Mouse (Mus musculus) urinary bladder, postnatal 10 days (tissue): ENCODE results near the gene Cox6b1.

Source experiments
- DNase-seq: peaks from one replicate; pipeline ENCODE4 v3.0.0; 2022; ENCODE audit warnings: low spot score

Cox6b1 gene

GRCm38 (mm10) chr7:30608476-30608875, 17.5 kb downstream of the Cox6b1 start:
- DNase-seq: no peak

- no peak for DNase-seq
Observed at GRCm38 (mm10) chr7:30607706-30608309, 18.1 kb downstream of the Cox6b1 start.

- no peak for DNase-seq
Observed at GRCm38 (mm10) chr7:30604944-30605343, 21.0 kb downstream of the Cox6b1 start.

GRCm38 (mm10) chr7:30604424-30604823, 21.5 kb downstream of the Cox6b1 start:
- no peak for DNase-seq

GRCm38 (mm10) chr7:30602583-30602982, 23.4 kb downstream of the Cox6b1 start:
- no peak for DNase-seq

- no peak for DNase-seq
Observed at GRCm38 (mm10) chr7:30600651-30601050, 25.3 kb downstream of the Cox6b1 start.

- DNase-seq: peak; percentile 66
Observed at GRCm38 (mm10) chr7:30599933-30600353, 26.0 kb downstream of the Cox6b1 start.

GRCm38 (mm10) chr7:30598786-30599185, 27.2 kb downstream of the Cox6b1 start, which contains the start of gene Zbtb32:
Zbtb32 (minus strand) TSS chr7:30598909.
- no peak for DNase-seq

- no peak for DNase-seq
Observed at GRCm38 (mm10) chr7:30596811-30597210, 29.1 kb downstream of the Cox6b1 start.

GRCm38 (mm10) chr7:30596093-30596492, 29.9 kb downstream of the Cox6b1 start:
- no peak for DNase-seq

- DNase-seq: no peak
Observed at GRCm38 (mm10) chr7:30594510-30595024, 31.4 kb downstream of the Cox6b1 start.

GRCm38 (mm10) chr7:30593579-30594509, 32.1 kb downstream of the Cox6b1 start:
- no peak for DNase-seq

GRCm38 (mm10) chr7:30592772-30593423, 33.1 kb downstream of the Cox6b1 start:
- DNase-seq: no peak

- no peak for DNase-seq
Observed at GRCm38 (mm10) chr7:30591605-30591951, 34.4 kb downstream of the Cox6b1 start.

GRCm38 (mm10) chr7:30590927-30591604, 34.9 kb downstream of the Cox6b1 start:
- DNase-seq: no peak

GRCm38 (mm10) chr7:30589435-30590301, 36.3 kb downstream of the Cox6b1 start:
- DNase-seq: peak; percentile 54

GRCm38 (mm10) chr7:30588676-30589434, 37.1 kb downstream of the Cox6b1 start, which contains the start of gene Kmt2b:
Kmt2b (minus strand) TSS chr7:30588726.
- DNase-seq: peak; percentile 87

GRCm38 (mm10) chr7:30587842-30588667, 37.9 kb downstream of the Cox6b1 start:
- DNase-seq: no peak

- no peak for DNase-seq
Observed at GRCm38 (mm10) chr7:30586455-30587020, 39.4 kb downstream of the Cox6b1 start.
